Mouse (Mus musculus) 3134 (cell line): ENCODE results near the gene Anp32a.

Source experiments
- DNase-seq: peaks from one replicate; pipeline ENCODE4 v3.0.0-alpha.2; 2011; ENCODE audit warnings: low spot score; ENCODE audit not compliant: insufficient read length; ENCODE audit errors: extremely low read depth

Gene Anp32a

GRCm38 (mm10) chr9:62367510-62368071 is 26.5 kb downstream of the Anp32a start:
- no peak for DNase-seq

DNA sequence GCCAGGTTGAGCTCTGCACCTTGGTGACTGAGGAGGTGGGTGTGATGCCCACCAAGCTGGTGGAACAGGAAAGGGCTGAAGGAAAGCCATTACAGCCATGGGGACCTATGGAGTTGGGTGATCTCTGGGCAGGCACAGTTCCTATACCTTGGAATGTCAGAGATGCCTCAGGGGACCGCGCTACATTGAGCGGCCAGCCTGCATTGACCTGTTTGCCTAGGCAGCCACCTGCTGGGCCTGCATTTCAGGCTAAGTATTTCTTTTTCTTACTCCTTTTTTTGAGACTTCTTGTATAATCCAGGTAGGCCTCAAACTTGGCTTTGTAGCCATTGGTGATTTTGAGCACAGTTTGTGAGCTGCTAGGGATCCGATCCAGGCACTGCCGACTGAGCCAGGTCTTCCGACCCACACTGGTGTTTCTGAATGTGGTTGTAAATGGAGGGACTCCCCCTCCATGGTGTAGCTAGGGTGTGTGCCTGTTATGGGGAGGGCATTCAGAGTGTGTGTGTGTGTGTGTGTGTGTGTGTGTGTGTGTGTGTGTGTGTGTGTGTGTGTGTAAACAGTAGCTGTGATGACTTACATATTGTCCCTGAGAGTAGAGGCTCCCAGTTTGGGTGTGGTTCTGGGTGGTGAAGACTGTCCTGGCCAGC is 27.3 kb downstream of the Anp32a start:
- DNase-seq, result no peak

DNA sequence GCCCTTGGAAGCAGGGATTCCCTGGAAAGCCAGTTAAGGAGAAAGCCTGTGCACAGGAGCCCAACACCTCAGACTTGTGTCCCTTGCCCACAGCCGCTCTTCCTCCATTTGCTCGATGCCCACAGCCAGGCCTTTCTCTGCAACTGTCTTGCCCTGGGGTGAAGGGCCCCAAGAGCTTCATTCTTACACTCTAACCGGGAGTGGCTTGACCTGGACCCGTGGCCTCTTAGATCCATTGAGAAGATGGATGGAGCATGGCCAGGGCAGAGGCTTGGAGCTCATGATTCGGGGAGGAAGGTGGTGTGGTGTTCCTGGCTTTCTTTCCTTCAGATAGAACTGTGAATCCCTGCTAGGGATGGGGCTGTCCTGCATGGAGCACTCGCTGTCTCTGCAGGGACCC is 28.1 kb downstream of the Anp32a start:
- no peak for DNase-seq

DNA sequence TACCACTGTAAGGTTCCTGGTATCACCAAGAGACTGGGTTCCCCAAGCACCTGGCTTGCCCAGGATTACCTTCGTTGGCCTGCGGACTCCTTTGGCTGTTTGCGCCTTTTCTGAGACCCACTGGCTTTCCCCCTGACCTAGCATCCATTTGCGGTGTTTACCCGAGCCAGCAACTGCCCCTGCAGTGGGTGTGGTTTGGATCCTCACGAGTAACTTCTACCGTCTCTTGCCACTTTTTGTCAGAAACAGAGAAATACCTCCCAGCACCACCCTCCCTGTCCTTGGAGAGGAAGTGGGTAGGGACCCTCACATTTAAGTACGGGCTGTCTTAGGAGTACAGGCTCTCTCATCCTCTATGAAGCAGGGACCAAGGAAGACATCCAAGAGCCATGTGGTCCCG is 29.1 kb downstream of the Anp32a start:
- DNase-seq, result no peak

DNA sequence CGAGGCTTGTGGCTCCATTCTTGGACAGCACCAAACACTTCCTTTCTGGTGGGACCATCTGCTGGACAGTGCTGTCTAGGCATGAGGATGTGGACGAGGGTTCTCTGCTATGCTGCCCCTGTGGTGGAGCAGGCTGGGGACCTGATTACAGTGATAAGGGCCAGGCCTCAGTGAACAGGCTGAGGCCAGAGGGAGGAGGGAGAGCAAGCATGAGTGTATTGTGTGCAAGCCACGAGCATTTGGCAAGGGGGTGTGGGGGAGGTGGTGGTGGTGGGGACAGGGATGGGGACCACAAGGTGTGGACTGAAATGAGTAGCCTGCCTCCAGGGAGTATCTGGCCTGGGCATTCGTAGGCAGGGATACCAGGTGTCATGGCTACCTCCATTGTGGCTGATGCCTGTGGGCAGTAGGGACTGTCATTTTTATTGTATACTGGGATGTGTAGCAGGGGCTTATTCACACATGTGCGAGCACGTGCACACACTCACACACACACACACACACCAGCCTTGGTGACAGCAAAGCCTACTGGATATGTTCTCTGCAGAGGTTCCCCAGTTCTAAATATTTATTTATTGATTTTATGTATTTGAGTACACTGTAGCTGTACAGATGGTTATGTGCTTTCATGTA is 29.7 kb downstream of the Anp32a start:
- no peak for DNase-seq

DNA sequence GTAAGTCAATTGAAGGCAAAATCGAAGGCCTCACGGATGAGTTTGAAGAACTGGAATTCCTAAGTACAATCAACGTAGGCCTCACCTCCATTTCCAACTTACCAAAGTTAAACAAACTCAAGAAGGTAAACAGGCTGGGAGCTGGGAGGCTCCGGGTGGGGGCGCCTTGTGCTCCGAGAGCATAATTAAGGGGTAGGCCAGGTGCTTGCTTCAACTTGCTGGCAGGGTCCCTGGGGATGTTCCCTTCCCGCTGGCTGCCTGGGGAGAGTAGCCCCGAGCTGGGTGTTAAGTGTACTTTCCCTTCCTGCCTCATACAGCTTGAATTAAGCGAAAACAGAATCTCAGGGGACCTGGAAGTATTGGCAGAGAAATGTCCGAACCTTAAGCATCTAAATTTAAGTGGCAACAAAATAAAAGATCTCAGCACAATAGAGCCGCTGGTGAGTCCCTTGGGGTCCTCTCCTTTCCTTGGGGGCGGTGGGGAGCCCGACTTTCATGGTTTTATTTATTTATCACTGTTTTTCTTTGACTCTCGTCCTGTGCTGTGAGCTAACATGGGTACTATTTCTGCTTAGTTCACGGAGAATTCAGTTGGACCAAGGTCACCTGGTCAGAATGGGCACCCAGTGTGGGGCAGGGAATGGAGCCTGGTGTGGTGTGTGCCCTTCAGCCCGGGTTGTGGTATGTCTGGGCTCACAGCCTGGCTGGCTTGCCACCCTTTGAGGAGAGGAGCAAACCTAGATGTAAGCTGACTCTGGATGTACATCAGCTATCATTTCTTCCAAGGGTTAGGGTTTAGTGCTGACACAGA is 30.9 kb downstream of the Anp32a start:
- DNase-seq, result no peak

DNA sequence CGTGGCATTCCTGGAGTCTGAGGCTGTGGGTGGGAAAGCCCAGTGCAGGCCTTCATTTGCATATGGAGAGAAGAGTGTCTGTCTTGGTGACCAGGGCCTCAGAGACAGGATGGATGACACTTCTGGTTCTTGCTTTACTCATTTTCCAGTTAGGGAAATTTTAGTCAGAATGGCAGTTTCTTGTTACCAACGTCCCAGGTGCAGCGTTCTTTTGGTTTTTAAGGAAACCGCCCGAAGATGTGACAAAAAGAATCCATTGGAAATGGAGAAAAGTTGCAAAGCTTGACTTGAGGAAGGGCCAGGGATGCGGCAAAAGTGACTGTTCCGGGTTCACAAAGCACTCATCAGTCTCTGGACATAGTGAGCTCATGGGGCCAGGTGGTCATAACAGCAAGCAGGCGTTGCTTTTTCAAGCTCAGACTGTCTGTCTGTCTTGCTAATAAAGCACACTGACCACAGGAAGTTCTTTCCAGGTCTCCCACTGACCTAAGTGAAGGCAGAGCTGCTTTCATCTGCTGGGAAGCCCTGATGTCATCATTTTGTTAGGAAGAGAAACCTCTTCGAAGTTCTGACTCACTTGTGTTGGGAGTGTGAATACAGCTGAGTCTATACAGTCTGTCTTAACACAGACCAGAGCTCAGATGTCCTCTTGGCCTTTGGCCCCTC is 31.6 kb downstream of the Anp32a start:
- no peak for DNase-seq

DNA sequence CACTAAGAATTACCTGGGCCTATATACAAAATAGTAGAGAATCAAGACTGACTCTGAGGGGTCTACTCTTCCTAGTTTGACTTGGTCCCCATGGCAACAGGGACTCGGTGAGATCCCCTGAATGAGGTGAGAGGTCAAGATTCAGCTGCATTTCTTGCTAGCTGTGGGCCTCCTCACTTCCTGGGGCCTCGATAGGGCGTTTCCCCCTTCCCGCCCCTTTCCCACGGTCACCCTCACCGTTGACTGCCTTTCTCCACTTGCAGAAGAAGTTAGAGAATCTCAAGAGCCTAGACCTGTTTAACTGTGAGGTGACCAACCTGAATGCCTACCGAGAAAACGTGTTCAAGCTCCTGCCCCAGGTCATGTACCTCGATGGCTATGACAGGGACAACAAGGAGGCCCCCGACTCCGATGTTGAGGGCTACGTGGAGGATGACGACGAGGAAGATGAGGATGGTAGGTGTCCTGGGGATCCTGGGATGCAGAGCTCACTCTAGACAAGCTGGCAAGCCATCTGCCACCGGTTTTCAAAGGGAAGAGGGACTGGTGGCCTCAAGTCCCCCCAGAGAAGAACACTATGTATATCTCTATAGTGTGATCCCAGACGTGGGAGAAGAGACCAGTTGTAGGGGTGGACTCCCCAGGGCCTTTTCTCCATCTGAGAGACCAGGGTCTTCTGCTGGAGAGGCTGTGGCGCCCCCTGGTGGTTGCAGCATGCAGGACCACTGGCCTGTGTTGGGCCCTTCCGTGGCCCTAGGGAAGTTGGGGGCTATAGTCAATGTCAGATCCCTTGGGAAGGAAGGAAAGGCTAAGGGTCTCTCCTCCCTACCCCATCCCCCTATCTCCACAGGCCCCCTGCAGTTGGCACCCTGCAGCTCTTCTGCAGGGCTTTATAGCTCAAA is 32.4 kb downstream of the Anp32a start:
- no peak for DNase-seq

- no peak for DNase-seq
Measured at GRCm38 (mm10) chr9:62374276-62374675, 33.2 kb downstream of the Anp32a start.

GRCm38 (mm10) chr9:62377897-62378296 is 36.8 kb downstream of the Anp32a start:
- DNase-seq, result no peak

DNA sequence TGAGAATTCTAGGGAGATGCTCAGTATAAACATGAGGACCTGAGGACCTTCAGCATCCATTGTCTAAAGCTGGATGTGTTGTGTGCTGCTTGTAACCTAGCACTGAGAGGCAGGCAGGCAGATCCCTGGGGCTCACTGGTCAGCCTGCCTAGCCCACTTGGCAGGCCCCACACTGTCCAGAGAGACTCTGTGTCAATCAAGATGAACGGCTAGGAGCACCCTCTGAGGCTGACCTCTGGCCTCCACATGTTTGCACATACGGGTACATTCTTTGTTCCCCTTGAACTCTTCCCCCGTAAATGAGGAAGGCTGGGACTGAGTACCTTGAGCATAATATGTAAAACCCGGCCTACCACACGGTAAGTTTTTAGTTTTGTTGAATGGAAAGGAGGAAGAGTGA is 39.3 kb downstream of the Anp32a start:
- no peak for DNase-seq

DNA sequence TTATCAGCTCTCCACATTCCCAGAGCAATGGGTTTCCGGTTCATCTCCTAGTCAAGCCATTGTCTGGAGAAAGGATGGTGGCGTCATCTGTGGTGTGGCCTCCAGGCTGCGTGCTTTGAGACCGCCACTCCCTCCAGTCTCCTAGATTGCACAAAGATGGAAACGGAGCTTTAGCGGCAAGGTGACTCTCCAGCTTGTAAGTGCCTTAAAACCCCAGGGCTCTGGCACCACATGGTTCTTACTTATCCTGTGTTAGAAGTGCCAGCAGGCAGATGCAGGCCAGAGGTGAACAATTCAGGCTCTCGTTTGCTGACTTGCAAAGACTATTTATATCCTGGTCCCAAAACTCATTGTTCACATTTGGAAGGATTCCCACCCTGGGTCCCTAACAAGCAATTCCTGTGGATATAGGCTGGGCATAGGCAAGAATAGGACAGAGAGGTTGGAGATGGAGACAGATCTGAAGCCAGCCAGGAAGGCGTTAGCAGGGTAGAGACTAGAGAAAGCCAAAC is 40.4 kb downstream of the Anp32a start:
- DNase-seq, result no peak

GRCm38 (mm10) chr9:62382519-62383084 is 41.5 kb downstream of the Anp32a start:
- DNase-seq, result no peak

- DNase-seq, result no peak
Measured at GRCm38 (mm10) chr9:62385062-62385461, 44.0 kb downstream of the Anp32a start.

GRCm38 (mm10) chr9:62385727-62386518 is 44.8 kb downstream of the Anp32a start:
- DNase-seq, result no peak

GRCm38 (mm10) chr9:62389735-62390134 is 48.6 kb downstream of the Anp32a start:
- no peak for DNase-seq

GRCm38 (mm10) chr9:62393531-62393930 is 52.4 kb downstream of the Anp32a start:
- no peak for DNase-seq

GRCm38 (mm10) chr9:62394163-62394562 is 53.1 kb downstream of the Anp32a start:
- no peak for DNase-seq
